Mouse (Mus musculus) regulatory T cell (primary cell): ENCODE data around the gene Spata21.

ENCODE experiments used
- in situ Hi-C: fragments of 300-600 bp; cut with MboI, MseI; formaldehyde crosslinking; loops from one replicate; pipeline ENCODE4 v1.15.1; 2025; ENCODE audit warnings: high pct_unique_total_duplicates

Gene Spata21

DNA sequence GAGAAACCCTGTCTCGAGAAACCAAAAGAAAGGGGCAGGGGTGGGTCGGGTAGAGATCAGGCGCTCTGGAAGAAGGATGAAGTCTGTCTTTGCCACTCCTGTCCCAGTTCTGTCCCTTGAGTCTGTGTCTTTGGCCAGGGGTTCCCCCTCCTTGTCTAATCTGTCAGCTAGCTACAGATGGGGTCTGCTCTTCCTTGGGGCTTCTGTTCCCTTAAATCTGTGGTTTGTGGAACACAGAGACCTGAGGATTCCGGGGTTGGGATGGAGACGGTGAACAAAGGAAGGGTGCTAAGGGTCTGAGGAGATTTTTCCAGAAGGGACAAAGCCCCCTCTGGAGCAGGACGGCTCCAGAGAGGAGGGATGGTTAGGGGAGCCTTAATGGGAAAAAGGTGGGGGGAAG, at the start of gene Spata21:
TSS of gene Spata21 (plus strand) at position 301 of the 400 bp plus-strand sequence.
- in situ Hi-C loops: loop anchor here (5.0 kb wide), 1 partner anchor 44 kb away; no protein-coding TSS in a partner anchor

DNA sequence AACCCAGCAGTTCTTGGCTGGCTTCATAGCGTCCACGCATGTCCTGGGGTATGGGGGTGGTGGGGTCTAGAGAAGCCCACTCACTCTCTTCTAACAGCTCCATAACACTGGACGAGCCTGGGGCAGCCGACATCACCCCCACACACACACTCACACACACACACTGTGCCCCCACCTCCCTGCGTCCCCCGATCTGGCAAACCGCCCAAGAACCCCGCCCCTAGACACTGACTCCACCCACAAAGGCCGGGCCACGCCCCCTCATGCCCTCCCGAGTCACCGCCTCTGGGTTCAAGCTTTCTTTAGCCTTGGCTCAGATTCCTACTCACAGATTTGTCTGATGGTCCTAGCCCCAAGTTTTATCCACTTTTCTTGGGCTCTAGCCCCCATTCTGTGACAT, 47.0 kb upstream of the Spata21 start:
- in situ Hi-C loops: no loop called here

DNA sequence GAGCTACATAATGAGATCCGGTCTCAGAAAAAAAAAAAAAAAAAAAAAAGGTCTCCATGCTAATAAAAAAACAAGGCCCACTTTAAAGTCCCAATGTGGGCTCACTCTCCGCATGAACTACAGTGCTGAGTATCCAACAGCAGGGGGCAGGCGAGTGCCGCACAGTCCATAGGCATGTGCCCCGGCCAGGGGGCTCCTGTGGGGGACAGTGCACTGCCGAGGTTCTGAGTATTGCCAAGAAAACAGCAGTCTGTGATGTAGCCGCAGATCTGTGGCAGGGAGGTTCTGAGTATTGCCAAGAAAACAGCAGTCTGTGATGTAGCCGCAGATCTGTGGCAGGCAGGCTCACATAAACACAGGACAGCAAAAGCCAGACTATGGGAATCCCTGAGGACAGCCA, 43.3 kb upstream of the Spata21 start:
- in situ Hi-C loops: no loop called here

DNA sequence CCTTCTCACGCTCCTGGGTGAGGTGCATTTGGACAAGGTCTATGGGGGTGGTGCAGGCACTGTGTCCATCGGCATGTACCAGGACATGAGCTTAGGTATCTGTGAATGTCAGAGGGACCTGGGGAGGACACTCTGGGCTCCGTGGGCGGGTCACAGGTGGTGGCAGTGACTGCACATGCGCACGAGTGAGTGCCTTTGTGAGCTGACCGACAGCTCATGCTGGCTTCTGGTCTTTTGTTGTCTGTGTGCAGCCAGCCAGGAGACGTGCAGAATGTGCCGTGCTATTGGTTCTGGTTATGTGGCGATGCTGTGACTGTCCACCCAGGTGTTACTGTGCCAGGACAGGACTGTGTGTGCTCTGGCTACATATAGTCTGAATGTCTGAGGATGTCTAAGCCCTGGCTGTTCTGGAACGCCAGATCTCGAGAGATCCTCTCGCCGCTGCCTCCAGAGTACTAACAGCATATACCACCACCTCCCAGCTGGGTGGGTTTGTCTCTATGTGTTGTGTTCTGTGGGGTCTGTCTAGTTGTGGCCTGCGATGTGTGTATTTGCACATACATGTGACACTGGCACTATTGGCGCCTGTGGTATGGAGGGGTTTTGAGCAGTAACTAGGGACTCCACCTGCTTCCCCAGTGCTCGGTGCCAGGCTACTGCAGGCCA, 39.2 kb upstream of the Spata21 start:
- in situ Hi-C loops: no loop called here

DNA sequence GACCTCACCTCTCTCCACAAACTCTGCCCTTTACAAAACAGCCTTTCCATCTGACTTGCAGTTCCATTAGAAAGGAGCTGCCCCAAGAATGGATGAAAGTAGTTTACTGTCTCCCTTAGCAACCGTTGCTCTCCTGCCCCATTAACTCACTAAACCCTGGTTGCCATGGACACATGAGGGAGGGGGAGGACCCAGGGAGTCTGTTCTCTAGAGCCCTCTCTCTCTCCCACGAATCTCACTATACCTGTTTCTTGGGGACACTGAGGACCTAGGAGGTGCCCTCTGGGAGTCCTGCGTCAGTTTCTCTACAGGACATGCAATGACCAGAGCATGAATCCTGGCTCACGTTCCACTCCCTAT, 38.7 kb upstream of the Spata21 start:
- in situ Hi-C loops: no loop called here

DNA sequence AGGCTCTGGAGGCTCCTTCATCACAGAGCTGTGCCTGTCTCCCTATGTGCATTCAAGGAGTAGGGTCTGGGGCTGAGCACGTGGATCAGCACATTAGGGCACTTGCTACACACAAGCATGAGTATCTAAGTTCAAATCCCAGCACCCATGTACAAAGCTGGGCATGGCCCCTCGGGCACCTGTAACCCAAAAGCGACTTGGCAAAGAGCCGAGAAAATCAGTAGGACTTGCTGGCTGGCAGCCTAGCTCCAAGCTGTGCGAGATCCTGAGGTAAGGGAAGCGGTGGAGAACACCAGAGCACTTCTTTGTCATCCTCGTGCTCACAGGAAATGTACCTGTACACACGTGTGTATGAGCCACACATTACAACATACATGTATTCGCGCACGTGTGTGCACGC, 35.7 kb upstream of the Spata21 start:
- in situ Hi-C loops: no loop called here

DNA sequence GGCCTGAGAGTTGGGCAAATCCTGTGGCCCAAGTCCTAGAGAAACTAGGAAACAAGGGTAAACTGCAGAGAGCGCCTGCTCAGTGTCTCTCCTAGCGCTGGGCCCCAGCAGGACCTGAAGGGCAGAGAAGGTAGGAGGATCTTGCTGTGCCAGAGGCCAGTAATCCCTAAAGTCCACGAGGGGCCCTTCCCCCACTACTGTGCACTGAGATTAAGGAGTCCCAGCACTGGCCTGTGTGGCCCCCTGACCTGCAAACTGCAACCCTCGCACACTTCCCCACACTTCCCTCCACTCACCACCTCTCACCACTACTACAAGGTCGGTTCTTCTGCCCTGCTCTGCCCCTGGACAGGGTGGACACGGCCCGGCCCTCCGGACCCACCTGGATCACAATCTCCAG, 35.0 kb upstream of the Spata21 start:
- in situ Hi-C loops: no loop called here

DNA sequence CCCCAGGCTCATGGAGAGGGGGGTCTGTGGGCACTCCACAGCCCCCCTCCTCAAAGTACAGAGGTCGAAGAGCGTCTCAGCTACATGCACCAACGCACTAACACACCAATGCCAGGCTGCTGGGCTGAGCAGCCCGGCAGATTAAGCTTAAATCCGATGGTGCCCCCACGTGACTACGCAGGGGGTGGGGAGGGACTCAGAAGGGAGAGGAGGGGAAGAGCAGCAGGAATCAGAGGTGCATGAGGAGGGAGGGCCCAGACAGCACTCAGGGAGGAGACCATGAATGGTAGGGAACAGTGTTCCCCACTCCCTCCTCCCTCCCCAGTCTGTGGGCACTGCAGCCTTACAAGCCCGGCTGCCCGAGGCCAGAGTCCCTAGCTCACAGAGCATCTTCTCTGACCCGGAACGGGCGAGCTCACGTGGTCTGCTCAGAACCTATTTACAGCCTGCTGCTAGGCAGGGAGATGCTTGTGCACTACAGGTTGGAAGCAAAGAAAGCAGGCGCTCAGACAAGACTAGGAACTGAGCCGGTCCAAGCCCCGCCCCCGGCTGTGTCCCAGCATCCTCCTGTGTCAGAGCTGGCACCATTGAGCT, 34.5 kb upstream of the Spata21 start:
- in situ Hi-C loops: no loop called here

DNA sequence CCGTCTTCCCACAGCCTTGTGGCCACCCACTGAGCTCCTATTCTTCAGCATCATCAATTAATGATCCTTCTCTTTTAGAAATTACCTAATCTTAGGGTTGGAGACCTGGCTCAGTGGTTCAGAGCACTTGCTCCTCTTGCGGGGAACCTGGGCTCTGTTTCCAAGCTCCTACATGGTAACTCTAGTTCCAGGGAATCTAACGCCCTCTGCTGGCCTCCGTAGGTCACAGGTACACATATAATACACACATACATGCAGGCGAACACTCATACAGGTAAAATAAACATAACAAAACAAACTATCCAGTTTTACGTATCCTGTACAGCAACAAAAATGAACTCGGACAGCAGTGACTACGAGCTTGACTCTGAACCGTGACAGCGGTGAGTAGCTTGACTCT, 31.2 kb upstream of the Spata21 start:
- in situ Hi-C loops: no loop called here

DNA sequence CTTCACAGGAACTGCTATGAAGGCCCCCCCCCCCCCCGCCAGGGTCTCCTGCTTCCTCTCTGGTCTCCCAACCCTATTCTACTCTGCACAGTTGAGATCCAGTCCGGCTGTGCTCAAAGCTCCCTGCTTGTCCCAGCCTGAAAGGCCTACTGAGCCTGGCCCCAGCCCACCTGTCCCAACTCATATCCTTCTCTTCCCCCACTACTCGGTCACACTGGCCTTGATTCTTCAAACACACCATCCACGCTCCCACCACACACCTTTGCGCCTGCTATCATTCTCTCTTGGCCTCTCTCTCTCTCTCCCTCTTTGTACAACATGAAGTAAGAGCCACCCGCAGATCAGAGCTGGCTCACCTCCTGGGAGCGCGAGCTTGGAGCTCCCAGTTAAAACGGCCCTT, 29.3 kb upstream of the Spata21 start:
- in situ Hi-C loops: no loop called here

DNA sequence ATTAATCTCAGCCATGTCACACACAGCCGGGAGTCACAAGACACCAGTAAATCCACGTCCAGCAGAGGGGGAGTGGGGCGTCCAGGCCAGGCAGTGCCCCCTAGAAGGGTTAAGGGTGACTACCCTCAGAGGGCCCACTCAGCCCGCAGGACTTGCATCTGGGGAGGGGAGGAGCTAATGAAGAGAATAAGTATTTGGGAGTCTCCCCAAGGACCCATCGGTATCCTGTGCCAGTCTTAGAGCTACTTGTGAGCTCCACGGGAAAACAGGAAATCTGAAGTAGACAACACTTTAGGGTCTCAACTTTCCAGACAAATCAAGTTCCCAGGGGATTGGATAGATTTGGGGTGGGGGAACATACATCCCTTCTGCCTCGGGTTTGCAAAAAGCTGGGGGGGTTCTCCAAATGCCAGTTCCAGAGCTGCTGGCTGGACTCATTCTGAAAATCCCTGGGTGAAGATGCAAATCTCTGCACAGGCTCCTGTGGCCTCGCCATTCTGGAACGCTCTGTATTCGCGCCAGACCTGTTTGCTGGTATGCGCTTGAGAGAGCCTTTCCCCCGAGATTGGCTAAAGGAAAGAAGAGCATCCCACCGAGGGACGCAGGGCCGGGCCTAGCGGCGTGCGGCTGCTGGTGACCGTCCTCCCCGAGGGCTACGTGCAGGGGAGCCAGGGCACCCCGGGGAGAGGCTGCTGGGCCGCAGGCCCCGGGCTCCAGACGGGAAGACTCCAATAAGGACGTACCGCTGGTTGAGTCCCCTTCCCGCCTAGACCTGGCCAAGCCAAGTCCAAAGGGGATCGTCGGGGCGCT, 28.3 kb upstream of the Spata21 start:
- in situ Hi-C loops: loop anchor here (5.0 kb wide), 1 partner anchor 78 kb away; no protein-coding TSS in a partner anchor

DNA sequence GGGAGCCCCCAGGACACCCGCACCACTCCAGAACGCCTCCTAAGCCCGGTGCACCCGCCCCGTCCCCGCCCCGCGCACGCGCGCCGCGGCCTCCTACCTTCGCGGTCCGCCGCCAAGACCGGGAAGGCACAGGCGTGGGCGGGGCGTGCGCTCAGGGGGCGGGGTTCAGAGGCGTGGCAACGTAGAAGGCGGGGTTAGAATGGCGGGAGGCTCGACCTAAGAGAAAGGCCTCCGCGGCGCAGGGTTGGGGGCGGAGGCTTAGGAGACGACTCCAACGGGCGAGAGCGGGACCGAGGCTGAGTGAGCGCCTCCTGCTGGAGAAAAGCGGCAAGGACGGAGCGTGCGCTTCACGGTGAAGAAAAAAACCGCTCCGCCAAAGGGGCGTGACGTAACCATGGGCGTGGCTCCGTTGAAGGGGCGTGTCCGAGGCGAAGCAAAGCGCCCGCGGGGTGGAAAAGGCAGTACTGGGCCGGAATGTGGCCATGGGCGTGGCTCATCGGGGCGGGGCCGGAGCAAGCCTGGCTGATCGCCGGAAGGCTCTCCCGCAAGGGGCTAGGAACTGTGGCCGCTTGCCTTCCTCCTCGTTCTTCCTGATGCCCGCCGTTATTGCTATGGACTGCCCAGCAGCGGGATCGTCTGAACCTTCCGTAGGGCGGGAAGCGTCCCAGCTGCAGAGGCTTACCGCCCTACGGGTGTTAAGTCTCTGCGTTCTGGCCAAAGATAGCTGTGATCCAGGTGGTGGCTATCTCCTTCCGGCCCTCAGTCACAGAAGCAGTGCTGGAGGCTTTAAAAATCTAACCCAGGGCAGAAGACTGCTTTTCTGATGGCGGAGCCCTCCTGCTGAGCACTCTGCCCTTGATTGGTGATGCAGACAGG, 27.5 kb upstream of the Spata21 start, which contains the start of gene Crocc:
TSS of gene Crocc (minus strand) at position 125 of the 876 bp plus-strand sequence.
- in situ Hi-C loops: loop anchor here (5.0 kb wide), 1 partner anchor 78 kb away; no protein-coding TSS in a partner anchor

DNA sequence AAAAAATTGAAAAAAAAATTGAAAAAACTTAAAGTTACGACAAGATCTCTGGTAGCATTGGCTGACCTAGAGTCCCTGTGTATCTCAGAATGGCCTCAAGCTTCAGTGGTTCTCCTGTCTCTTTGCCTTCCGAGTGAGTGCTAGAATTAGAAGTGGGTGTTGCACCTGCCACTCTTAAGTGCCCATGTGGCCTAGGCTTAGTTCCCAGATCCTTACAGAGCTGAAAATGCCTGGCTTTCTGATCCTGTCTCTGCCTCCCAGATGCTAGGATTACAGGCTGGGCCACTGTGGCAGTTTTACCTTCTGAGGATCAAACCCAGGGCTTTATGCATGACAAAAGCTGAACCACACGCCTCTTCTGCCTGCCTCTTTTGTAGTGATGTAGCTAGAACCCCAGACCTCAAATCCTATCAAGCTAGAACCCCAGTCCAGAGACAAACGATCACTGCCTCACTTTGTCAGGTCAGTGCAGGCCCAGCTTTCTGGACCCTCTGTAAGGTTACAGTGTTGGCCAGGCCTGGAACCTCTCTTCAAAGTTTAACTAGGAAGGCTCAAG, 24.0 kb upstream of the Spata21 start:
- in situ Hi-C loops: loop anchor here (5.0 kb wide), 1 partner anchor 82 kb away; no protein-coding TSS in a partner anchor

DNA sequence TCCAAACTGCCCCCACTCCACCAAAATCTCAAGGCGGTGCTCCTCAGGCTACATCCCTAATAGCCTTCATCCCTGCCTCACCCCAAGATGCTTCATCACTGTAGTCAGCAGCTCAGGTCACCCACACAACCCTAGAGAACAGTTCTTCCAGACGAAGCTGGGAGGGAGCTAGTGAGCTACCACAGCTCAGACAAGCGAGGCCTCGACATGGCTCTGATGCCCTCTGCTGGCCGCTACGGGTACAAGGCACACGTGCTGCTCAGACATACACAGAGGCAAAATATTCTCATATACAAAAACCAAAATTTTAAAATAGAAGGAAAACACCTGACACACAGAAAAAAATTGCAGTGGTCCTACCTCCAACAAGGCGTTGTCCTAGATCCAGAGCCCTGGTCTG, 23.0 kb upstream of the Spata21 start:
- in situ Hi-C loops: no loop called here

DNA sequence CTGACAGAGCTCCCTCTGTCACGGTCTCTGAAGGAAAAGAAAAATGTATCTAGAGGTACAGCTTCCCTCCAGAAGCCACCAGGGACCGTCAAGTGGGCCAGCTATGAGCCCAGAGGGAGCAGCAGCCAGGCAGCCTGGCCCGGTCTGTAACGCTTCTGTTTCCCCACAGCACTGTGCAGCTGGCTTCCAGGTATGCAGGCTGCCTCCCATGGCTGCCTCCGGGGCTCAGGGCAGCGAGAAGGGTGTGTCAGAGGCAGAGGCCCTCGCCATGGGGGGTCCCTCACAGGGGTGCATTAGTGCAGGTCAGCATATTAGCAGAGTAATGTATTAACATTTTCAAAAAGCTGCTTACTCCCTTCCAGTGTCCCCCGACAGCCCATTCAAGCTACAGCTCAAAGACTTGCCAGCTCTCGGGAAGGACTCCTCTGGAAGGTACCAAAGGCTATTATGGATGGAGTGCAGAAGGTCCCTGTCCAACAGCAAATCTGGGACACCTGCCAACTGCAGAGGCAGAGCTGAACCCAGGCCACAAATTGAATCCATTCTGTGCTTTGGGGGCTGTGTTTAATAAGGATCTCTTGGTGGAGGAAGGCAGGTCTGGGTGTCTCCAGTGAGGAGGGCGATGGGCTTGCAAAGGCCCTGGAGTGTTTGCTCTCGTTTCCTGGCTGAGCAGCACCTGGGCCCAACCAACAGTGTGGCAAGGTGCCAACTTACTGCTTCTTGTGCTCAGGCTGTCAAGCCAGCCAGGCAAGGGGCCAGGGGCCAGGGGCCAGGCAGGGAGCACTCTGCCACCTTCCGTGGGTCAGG, 21.2 kb upstream of the Spata21 start:
- in situ Hi-C loops: no loop called here

DNA sequence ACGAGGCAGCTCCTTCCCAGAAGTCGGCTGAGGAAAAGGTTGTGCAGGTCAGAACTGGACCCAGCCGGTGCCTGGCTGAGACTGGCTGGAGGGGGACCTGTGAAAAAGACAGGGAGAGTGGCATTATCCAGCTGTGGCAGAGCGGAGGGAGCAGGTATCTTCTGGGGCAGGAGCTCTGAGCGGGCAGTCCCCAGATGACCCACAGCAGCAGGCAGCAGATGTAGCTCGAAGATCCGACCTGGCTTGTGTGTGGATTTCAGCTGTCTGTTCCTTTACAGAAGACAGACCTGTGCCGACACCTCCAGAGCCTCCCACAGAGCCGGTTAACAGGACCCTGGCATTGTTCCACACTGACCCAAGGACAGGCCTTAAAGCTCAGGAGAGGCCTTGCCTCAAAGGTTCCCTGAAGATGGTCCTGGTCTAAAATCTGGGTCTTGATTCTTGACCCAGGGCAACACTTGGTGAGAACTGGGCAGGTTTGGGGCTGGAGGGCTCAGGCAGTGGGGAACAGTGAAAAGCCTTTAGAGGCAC, 20.6 kb upstream of the Spata21 start:
- in situ Hi-C loops: no loop called here

DNA sequence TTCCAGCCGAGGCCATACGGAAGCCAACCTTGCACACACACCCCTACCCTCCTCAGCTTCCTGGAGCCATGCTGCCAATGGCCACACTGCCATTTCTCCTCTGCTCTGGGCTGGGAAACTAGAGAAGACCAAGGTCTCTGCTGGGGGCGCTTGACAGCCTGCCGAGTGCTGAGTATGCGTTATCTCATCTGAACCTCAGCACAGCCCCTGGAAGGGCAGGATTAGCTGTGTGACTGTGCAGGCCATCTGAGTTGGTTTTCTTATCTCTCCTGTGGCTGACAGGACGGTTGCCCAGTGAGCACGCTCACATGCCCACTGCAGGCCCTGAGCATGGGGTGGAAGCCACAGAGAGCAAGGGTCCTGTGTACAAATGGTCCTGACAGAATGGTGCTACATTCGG, 19.5 kb upstream of the Spata21 start:
- in situ Hi-C loops: no loop called here

DNA sequence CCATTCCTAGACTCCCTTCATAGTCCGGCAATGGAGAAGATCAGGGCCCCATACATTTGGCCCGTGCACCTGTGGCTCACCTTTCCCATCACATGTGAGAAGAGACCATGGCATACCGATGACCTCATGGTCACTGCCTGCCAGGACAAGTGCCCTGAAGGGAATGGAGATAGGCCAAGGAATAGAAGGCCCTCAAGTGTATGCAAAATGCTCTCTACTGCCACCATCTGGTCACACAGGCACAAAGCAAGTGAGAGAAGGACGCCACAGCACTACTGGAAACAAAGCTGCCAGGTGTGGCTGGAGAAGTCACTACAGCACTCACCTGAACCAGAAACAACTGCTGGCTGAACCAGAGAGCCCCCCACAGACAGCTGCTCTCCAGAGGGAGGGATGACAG, 18.4 kb upstream of the Spata21 start:
- in situ Hi-C loops: no loop called here

DNA sequence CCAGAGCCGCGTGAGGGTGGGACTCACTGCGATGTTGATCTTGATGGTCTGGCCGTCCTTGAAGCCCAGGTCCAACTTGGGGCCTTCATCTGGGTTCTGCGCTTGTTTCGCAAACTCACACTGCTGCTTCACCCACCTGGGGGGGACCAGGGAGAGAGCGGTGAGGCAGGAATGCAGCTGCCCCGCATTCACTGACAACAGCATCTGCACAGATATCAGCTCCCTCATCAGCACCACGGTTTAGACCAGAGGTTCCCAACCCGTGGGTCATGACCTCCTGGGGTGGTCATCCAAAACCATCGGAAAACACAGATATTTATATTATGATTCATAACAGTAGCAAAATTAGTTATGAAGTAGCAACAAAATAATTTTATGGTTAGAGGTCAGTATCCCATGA, 15.6 kb upstream of the Spata21 start:
- in situ Hi-C loops: no loop called here

DNA sequence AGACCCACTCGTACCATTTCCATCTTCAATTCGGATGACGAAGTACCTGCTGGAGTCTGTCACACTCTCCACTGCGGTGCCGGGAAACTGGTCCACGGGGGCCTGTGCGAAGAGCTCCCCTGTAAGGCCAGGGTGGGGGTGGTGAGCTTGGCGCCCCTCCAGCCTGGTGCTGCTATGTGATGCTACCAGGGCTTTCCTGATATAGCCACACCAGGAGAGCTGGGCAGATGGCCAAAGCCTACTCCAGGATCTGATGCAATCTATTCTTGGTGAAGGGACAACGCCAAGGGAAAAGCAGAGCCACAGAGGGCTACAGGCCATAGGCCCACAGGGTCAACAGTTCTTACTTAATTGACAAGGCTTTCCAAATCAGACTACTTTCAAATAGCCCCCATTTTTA, 14.5 kb upstream of the Spata21 start:
- in situ Hi-C loops: no loop called here
